Mouse (Mus musculus) liver, embryonic 15.5 days (tissue): Measurements from ENCODE around the gene Rbms2. TPM values are rescaled to one million over a fixed set of nuclear protein-coding genes. Genes with fewer than 3 reads are reported as not detected.
"Not testable (repeated sequence)": the region's sequence is repeated elsewhere in the genome, so short reads cannot be mapped to it uniquely, and the experiment has no call there.

Experiments used
- ATAC-seq: fragments of 200-750 bp; cut with Nextera tagmentation; 2 replicates; pipeline ENCODE4 v1.8.0; 2017; ENCODE audit warnings: moderate number of reproducible peaks, mild to moderate bottlenecking, moderate library complexity; ENCODE audit not compliant: insufficient read depth
- H3K27ac ChIP-seq: fragments of 300-500 bp; sonication (generic); replicated peaks from 2 replicates; pipeline ENCODE4 v1.5.1; 2015; ENCODE audit warnings: mild to moderate bottlenecking, inconsistent platforms
- H3K27me3 ChIP-seq: fragments of 300-500 bp; sonication (generic); 2 replicates; pipeline ENCODE4 v1.6.1; 2015; ENCODE audit warnings: mild to moderate bottlenecking, inconsistent platforms
- H3K36me3 ChIP-seq: fragments of 300-500 bp; sonication (generic); replicated peaks from 2 replicates; pipeline ENCODE4 v1.6.1; 2015; ENCODE audit warnings: moderate library complexity, mild to moderate bottlenecking, inconsistent platforms
- H3K4me1 ChIP-seq: fragments of 300-500 bp; sonication (generic); replicated peaks from 2 replicates; pipeline ENCODE4 v1.6.1; 2015; ENCODE audit warnings: inconsistent platforms
- H3K4me2 ChIP-seq: fragments of 300-500 bp; sonication (generic); 2 replicates; pipeline ENCODE4 v1.6.1; 2015; ENCODE audit warnings: moderate library complexity, mild to moderate bottlenecking, inconsistent platforms
- H3K4me3 ChIP-seq: fragments of 300-500 bp; sonication (generic); replicated peaks from 2 replicates; pipeline ENCODE4 v1.5.1; 2015; ENCODE audit warnings: mild to moderate bottlenecking, inconsistent platforms
- H3K9ac ChIP-seq: fragments of 300-500 bp; sonication (generic); 2 replicates; pipeline ENCODE4 v1.6.1; 2015; ENCODE audit warnings: moderate library complexity, mild to moderate bottlenecking, inconsistent platforms
- H3K9me3 ChIP-seq: fragments of 300-500 bp; sonication (generic); replicated peaks from 2 replicates; pipeline ENCODE4 v1.6.1; 2016; ENCODE audit warnings: inconsistent platforms
- WGBS: fragments of 180-500 bp; shearing (Covaris S2); methylation state at CpG from one replicate; pipeline ENCODE4 v1.1.7; 2015; ENCODE audit warnings: mixed read lengths; ENCODE audit not compliant: insufficient replicate concordance; 5-methylcytosine and 5-hydroxymethylcytosine counted together
- polyA plus RNA-seq: library from polyadenylated mRNA; unstranded; fragments of >200 nt; fragmentation: Nextera tagmentation; extraction: Ambion mirVana; gene quantifications from 2 replicates; pipeline ENCODE4 v1.2.1, GENCODE M21; 2015

Gene Rbms2
- polyA plus RNA-seq, 1 experiment from 2014 or later, result 6.9 TPM

GRCm38 (mm10) chr10:128171348-128171747, 8.7 kb downstream of the Rbms2 start:
- H3K36me3 ChIP-seq, H3K4me2 ChIP-seq, H3K4me3 ChIP-seq, H3K27me3 ChIP-seq, H3K9ac ChIP-seq, ATAC-seq, H3K9me3 ChIP-seq, H3K27ac ChIP-seq: not testable (repeated sequence)
- H3K4me1 ChIP-seq, result peaks cover 28% of the 10 kb centered on the region
- 76% methylated on average over 10 of the region's 10 CpGs for WGBS

GRCm38 (mm10) chr10:128167091-128167490, 13.0 kb downstream of the Rbms2 start:
- H3K9ac ChIP-seq, result no peak overlapping the region
- no peak overlapping the region for H3K27ac ChIP-seq

GRCm38 (mm10) chr10:128165726-128166125, 14.4 kb downstream of the Rbms2 start:
- H3K4me1 ChIP-seq, H3K36me3 ChIP-seq, H3K9me3 ChIP-seq, H3K27me3 ChIP-seq, H3K4me3 ChIP-seq, H3K27ac ChIP-seq, H3K9ac ChIP-seq, H3K4me2 ChIP-seq, ATAC-seq: not testable (repeated sequence)
- 53% methylated on average over 3 of the region's 3 CpGs for WGBS

More at GRCm38 (mm10) chr10:128167091-128167490, 13.0 kb downstream of the Rbms2 start:
- no peak for ATAC-seq
- Histone ChIP-seq H3K27me3 (no peaks in the 10 kb centered on the region), H3K36me3 (no peaks in the 10 kb centered on the region), H3K4me1 (peaks cover 8% of the 10 kb centered on the region), H3K9me3 (no peaks in the 10 kb centered on the region), H3K4me2 (no peak overlapping the region), H3K4me3 (no peak overlapping the region)
- 36% methylated on average over 6 of the region's 6 CpGs for WGBS

GRCm38 (mm10) chr10:128153978-128154377, 26.1 kb downstream of the Rbms2 start:
- no peak for ATAC-seq
- no peaks in the 10 kb centered on the region for H3K9me3 ChIP-seq
- no peak overlapping the region for H3K27ac ChIP-seq
- no peak overlapping the region for H3K9ac ChIP-seq
- 73% methylated on average over 3 of the region's 3 CpGs for WGBS
- no peak overlapping the region for H3K4me3 ChIP-seq
- H3K36me3 ChIP-seq, result 0 out of 2 replicates have a peak, but pooled peaks cover 4% of the 10 kb centered on the region
- no peaks in the 10 kb centered on the region for H3K27me3 ChIP-seq
- no peak overlapping the region for H3K4me2 ChIP-seq
- H3K4me1 ChIP-seq, result peaks cover 22% of the 10 kb centered on the region

- no peak overlapping the region for H3K9ac ChIP-seq
- H3K4me3 ChIP-seq, result no peak overlapping the region
- no peaks in the 10 kb centered on the region for H3K27me3 ChIP-seq
- no peak for ATAC-seq
- no peak overlapping the region for H3K4me2 ChIP-seq
- no peak overlapping the region for H3K27ac ChIP-seq
- 83% methylated on average over 14 of the region's 14 CpGs for WGBS
- H3K36me3 ChIP-seq, result 0 out of 2 replicates have a peak, but pooled peaks cover 4% of the 10 kb centered on the region
- no peaks in the 10 kb centered on the region for H3K9me3 ChIP-seq
- peaks cover 25% of the 10 kb centered on the region for H3K4me1 ChIP-seq
Observed at GRCm38 (mm10) chr10:128150941-128151340, 29.2 kb downstream of the Rbms2 start.

- Histone ChIP-seq H3K36me3 (0 out of 2 replicates have a peak, but pooled peaks cover 4% of the 10 kb centered on the region), H3K27ac (peak overlapping the region; percentile 76), H3K4me2 (peak overlapping the region; percentile 76), H3K27me3 (no peaks in the 10 kb centered on the region), H3K9ac (peak overlapping the region; percentile 56), H3K4me1 (peaks cover 25% of the 10 kb centered on the region), H3K9me3 (no peaks in the 10 kb centered on the region), H3K4me3 (peak overlapping the region; percentile 58)
- WGBS, result 0% methylated on average over 5 of the region's 5 CpGs
- ATAC-seq, result peak; percentile 97
Observed at GRCm38 (mm10) chr10:128149592-128149991, 30.5 kb downstream of the Rbms2 start.

GRCm38 (mm10) chr10:128148789-128149365, 31.2 kb downstream of the Rbms2 start:
- H3K27me3 ChIP-seq, result no peaks in the 10 kb centered on the region
- peak overlapping the region; percentile 58; the same call in 1 of the 2 replicates for H3K4me3 ChIP-seq
- WGBS, result 79% methylated on average over 5 of the region's 5 CpGs
- peak overlapping the region; percentile 76 for H3K4me2 ChIP-seq
- peaks cover 25% of the 10 kb centered on the region for H3K4me1 ChIP-seq
- H3K9ac ChIP-seq, result no peak overlapping the region
- H3K36me3 ChIP-seq, result 0 out of 2 replicates have a peak, but pooled peaks cover 4% of the 10 kb centered on the region
- no peak for ATAC-seq
- no peaks in the 10 kb centered on the region for H3K9me3 ChIP-seq
- H3K27ac ChIP-seq, result peak overlapping the region; percentile 76

GRCm38 (mm10) chr10:128144961-128145360, 35.1 kb downstream of the Rbms2 start:
- WGBS, result 52% methylated on average over 2 of the region's 2 CpGs
- H3K9me3 ChIP-seq, result no peaks in the 10 kb centered on the region
- H3K9ac ChIP-seq, result no peak overlapping the region
- H3K27me3 ChIP-seq, result no peaks in the 10 kb centered on the region
- no peak overlapping the region for H3K4me2 ChIP-seq
- no peak overlapping the region for H3K27ac ChIP-seq
- 0 out of 2 replicates have a peak, but pooled peaks cover 3% of the 10 kb centered on the region for H3K36me3 ChIP-seq
- peaks cover 13% of the 10 kb centered on the region for H3K4me1 ChIP-seq
- H3K4me3 ChIP-seq, result no peak overlapping the region
- ATAC-seq, result no peak

- no peak overlapping the region for H3K4me3 ChIP-seq
- no peak overlapping the region for H3K27ac ChIP-seq
- 58% methylated on average over 4 of the region's 4 CpGs for WGBS
- H3K9ac ChIP-seq, result no peak overlapping the region
- no peaks in the 10 kb centered on the region for H3K9me3 ChIP-seq
- no peak for ATAC-seq
- no peaks in the 10 kb centered on the region for H3K27me3 ChIP-seq
- H3K4me2 ChIP-seq, result no peak overlapping the region
- H3K36me3 ChIP-seq, result 0 out of 2 replicates have a peak, but pooled peaks cover 6% of the 10 kb centered on the region
- H3K4me1 ChIP-seq, result no peaks in the 10 kb centered on the region
Observed at GRCm38 (mm10) chr10:128143659-128144058, 36.4 kb downstream of the Rbms2 start.

GRCm38 (mm10) chr10:128142165-128142564, 37.9 kb downstream of the Rbms2 start:
- H3K36me3 ChIP-seq, result 0 out of 2 replicates have a peak, but pooled peaks cover 6% of the 10 kb centered on the region
- H3K4me3 ChIP-seq, result no peak overlapping the region
- no peaks in the 10 kb centered on the region for H3K4me1 ChIP-seq
- WGBS, result 70% methylated on average over 2 of the region's 2 CpGs
- H3K4me2 ChIP-seq, result no peak overlapping the region
- ATAC-seq, result no peak
- H3K9me3 ChIP-seq, result no peaks in the 10 kb centered on the region
- no peak overlapping the region for H3K9ac ChIP-seq
- H3K27me3 ChIP-seq, result no peaks in the 10 kb centered on the region
- H3K27ac ChIP-seq, result no peak overlapping the region

GRCm38 (mm10) chr10:128140236-128140952, 39.7 kb downstream of the Rbms2 start:
- WGBS, result 52% methylated on average over 12 of the region's 12 CpGs
- ATAC-seq, result no peak
- Histone ChIP-seq H3K9ac (no peak overlapping the region), H3K4me2 (no peak overlapping the region), H3K4me1 (no peaks in the 10 kb centered on the region), H3K4me3 (no peak overlapping the region), H3K27ac (no peak overlapping the region), H3K9me3 (no peaks in the 10 kb centered on the region), H3K27me3 (no peaks in the 10 kb centered on the region), H3K36me3 (0 out of 2 replicates have a peak, but pooled peaks cover 6% of the 10 kb centered on the region)
